Mouse (Mus musculus) ES-CJ7 (cell line): ENCODE data around the gene Gm45713.
A peak's percentile ranks its signal among the peaks of the same experiment; 100 is the strongest.
"Not testable (repeated sequence)": the region's sequence is repeated elsewhere in the genome, so short reads cannot be mapped to it uniquely, and the experiment has no call there.

ENCODE experiments used
- DNase-seq: peaks from one replicate; pipeline ENCODE4 v3.0.0; 2011; ENCODE audit warnings: low read depth, low spot score

The Gm45713 gene

GRCm38 (mm10) chr7:45124224-45125143 is 11.5 kb downstream of the Gm45713 start, which contains the start of gene Rps11:
Gene Rps11 (minus strand): TSS chr7:45124439.
- DNase-seq = peak; percentile 100

- peak; percentile 58 for DNase-seq
These were observed 12.9 kb downstream of the Gm45713 start for GRCm38 (mm10) chr7:45123186-45123570.

DNA sequence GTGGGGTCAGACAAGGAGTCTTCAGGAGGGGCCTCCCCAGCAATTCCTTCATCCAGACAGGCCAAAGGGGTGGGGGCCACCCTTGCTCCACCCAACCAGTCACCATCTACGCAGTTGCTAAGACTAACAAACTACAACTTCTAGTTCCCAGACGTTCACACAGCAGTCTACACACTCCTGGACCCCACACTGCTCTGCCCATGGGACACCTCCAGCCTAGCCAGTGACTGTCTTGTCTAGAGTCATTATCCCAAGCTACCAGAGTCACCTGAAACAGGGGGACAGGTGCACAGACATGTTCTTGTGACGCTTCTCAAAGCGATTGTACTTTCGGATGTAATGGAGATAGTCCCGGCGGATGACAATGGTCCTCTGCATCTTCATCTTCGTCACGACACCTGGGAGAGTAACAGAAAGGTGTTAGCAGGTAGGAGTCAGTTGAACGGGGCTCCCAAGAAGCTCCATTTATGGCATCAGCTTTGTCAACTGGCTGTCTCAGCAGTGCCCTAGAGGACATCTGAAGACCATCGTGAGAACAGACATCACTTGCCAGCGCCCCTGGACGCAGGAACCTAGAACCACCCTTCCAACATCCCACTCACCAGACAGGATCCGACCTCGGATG is 13.4 kb downstream of the Gm45713 start:
- DNase-seq = no peak

DNA sequence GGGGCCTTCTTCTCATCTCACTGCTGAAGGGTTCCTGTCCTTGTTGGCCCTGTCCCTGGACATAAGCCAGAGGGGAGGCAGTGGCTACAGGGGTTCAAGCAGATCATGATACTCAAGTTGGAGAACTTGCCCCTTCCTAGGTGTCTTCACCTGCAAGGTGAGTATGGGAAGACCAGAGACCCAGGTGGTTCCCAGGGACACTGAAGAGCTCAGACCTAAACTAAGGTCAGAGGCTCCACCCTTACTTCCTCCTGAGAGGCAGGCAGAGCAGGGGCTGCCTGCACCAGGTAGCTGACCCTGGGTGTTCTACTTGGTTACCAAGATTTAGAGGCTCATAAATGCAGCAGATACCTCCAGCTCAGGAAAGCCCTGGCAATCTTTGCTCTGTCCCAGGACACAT is 14.1 kb downstream of the Gm45713 start:
- no peak for DNase-seq

DNA sequence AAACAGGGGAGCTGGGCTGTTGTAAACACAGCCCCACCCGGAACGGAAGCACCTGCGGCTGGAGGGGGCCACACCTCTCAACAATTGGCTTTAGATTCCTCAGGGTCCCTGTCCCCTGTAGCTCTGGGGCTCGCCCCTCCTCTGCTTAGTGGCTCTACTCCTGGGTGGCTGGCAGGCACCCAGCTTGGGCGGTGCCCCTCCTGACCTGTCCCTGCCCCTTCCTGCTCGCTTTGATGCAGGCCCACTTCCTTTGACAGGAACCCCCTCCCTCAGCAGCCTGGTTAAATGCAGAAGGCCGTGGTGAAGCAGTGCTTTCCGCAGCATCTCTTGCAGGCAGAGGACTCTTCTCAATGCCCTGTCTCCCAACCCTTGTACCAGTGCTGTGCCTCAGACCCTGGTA is 14.6 kb downstream of the Gm45713 start:
- peak; percentile 77 for DNase-seq

GRCm38 (mm10) chr7:45119780-45120709 is 16.0 kb downstream of the Gm45713 start:
- DNase-seq = no peak

GRCm38 (mm10) chr7:45118336-45118735 is 17.7 kb downstream of the Gm45713 start:
- DNase-seq = peak; percentile 62

DNA sequence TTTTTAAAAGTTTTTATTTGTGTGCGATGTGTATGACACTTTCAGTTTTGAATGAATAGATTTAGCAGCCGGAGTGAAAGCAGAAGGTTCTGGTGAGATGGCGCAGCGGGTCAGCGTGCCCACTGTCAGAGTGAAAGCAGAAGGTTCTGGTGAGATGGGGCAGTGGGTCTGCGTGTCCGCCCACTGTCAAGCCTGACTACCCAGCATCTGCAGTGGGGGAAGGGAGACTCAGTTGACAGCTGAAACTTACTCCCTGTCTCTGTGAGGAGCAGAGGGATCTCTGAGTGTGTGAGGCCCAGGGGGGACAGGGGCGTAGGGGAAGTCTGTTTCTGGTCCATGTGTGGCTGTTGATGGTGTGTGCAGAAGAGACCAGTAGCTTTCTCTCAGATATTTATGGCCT is 18.5 kb downstream of the Gm45713 start:
- DNase-seq = no peak

DNA sequence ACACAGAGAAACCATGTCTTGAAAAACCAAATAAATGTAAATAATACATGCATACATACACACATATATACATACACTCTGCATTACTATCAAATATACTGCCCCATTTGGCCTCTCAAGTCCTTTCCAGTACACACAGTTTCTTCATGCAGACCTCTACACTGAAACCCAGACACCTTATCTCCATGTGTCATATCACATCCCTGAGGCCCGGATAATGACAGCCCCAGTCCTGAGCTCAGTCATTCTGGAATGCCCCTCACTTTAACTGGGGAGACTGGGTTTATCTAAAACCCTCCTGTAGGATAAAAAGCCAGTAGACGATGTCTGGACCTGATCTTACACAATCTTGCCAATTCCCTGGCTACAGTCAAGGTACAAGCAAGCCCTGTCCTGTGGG is 22.6 kb downstream of the Gm45713 start:
- DNase-seq = no peak

GRCm38 (mm10) chr7:45112529-45112928 is 23.5 kb downstream of the Gm45713 start:
- DNase-seq = no peak

- DNase-seq = peak; percentile 90
These were observed 24.1 kb downstream of the Gm45713 start for GRCm38 (mm10) chr7:45111940-45112339.

DNA sequence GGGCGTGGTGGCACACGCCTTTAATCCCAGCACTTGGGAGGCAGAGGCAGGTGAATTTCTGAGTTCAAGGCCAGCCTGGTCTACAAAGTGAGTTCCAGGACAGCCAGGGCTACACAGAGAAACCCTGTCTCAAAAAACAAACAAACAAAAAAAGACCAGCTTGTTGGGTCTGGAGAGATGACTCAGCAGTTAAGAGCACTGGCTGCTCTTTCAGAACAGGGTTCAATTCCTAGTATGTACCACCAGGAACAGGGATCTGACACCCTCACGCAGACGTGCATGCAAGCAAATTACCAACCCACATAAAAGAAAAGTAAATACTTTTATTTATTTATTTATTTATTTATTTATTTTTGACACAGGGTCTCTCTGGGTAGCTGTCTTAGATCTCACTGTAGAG is 25.9 kb downstream of the Gm45713 start:
- not testable (repeated sequence) for DNase-seq

DNA sequence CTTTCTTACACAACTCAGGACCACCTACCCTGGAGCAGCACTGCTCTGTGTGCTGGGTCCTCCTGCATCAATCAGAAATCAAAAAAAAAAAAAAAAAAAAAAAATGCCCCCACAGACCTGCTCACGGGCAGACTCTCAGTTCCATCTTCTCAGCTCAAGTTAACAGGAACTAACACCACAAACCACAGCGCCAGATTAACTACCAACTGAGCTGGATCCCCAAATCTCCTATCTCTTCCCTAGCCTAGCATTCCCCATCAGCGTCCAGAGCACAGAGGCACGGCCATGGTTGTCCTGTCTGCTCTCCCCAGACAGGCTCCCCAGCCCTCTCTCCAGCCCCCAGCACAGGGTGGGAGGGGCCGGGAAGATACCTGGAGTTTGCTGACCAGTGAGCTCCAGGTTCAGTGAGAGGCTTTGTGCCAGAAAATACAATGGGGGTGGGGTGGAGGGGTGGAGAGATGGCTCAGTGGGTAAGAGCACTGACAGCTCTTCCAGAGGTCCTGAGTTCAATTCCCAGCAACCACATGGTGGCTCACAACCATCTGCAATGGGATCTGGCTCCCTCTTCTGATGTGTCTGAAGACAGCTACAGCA is 28.9 kb downstream of the Gm45713 start:
- DNase-seq = peak; percentile 51

DNA sequence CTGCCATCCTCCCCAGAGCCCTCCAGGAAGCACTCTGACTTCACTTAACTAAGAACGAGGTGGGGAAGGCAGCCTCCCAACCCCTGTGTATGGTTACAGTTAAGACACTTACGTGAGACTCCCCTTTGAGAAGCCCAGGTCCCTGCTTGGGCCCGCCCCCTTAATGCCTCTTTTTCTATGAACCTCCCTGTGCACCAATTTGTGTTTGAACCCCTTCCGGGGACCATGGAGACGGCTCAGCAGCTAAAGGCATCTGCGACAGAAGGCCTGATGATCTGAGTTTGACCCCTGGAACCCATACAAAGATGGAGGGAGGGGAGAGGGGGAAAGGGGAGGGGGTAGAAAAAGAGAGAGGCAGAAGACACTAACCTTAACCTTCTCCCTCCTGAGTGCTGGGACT is 29.6 kb downstream of the Gm45713 start:
- DNase-seq = no peak

DNA sequence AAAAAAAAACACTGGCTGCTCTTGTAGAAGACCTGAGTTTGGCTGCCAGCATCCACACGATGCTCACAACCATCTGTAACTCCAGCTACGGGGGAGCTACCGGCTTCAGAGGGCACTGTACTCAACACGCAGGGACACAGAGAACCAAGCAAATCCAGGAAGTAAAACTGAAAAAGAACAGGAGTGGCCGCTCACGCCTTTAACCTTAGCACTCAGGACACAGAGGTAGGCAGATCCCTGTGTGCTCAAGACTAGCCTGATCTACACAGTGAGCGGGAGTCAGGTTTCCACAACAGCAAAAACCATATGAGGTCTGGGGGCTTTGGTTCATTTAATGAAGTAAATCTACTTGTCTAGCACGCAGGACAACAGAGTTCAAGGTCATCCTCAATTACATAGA is 30.5 kb downstream of the Gm45713 start:
- no peak for DNase-seq

DNA sequence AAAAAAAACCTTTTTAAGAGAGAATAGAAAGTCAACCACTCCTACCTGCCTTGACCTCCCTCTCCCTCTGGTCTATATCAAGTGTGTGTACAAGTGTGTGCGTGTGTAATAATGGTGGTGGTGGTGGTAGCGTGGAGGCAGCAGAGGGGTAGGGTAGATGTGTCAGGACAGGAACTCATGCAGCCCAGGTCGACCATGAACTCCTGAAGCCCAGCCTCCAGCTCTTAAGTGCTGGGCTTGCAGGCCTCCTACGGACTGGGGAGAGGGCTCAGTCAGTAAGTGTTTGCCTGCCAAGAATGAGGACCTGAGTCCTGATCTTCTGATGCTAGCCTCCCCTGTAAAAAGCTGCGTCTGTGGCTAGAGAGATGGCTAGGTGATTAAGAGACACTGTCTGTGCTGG is 31.1 kb downstream of the Gm45713 start:
- no peak for DNase-seq

DNA sequence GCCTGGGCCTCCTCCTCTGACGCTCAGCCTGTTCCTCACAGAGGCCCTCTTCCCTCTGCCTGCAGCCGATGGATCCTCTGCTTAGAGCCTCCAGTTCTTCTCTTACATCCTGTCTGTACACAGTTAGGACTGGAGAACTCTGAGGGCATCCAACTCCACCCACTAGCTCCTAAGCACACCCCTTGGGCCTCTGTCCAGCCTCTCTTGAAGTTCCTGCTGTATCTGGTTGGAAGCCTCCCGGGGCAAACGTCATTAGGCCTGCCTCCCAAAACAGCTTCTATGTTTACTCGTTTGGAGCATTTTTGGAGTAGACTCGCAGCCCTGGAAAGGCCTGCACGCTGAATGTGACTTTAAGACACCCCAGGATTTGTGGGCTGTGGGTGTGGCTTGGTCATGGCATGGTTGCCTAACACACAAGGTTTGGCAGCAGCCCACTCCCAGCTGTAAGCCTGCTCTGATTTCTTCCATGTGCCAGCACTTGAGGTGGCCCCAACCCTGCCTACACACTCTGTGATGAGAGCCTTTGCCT is 32.3 kb downstream of the Gm45713 start, which contains the start of gene Fcgrt:
Gene Fcgrt, minus strand, starts transcription at position 200 of the 529 bp plus-strand sequence.
- DNase-seq = no peak

GRCm38 (mm10) chr7:45102940-45103585 is 33.0 kb downstream of the Gm45713 start:
- no peak for DNase-seq

GRCm38 (mm10) chr7:45102441-45102840 is 33.6 kb downstream of the Gm45713 start:
- no peak for DNase-seq

DNA sequence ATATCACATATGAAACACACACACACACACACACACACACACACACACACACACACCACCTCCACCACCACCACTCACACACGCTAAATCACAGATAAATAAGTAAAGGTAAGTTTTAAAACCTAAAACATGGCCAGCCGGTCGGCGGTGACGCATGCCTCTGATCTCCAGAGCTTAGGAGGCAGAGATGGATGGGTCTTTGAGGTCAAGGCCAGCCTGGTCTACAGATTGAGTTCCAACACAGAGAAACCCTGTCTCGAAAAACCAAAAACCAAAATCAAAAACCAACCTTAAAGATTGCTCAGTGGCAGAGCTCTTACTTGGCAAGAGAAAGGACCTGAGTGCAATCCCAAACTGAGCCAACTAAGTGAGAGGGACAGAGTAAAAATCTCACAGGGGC is 36.0 kb downstream of the Gm45713 start:
- no peak for DNase-seq
